Mouse (Mus musculus): ENCODE data around the gene Pbx3.

GRCm38 (mm10) chr2:34420256-34420655, 47.3 kb upstream of the Pbx3 start:
- TF ChIP-seq EP300 (IDR thresholded peaks at IDR 0.05; ENCODE audit: insufficient read depth, low read depth, low read length), result no peak
- TF ChIP-seq CTCF (IDR thresholded peaks at IDR 0.05), result no peak
